Mouse (Mus musculus): ENCODE results near the gene Fli1. TPM values are rescaled to one million over a fixed set of nuclear protein-coding genes. Genes with fewer than 3 reads are reported as not detected.

Fli1 gene
- polyA plus RNA-seq, 1 experiment from 2014 or later: 31.0 TPM

GRCm38 (mm10) chr9:32409060-32409961 lies 133.3 kb downstream of the Fli1 start:
- WGBS: 2% methylated on average over 47 of the region's 47 CpGs
- peak overlapping the region; percentile 95 for H3K4me2 ChIP-seq
- peak overlapping the region; percentile 51 for H3K4me3 ChIP-seq (replicated peaks)
- peak overlapping the region; percentile 53 for H3K9ac ChIP-seq
- peak overlapping the region; percentile 87 for H3K27ac ChIP-seq
- H3K4me1 ChIP-seq: peaks cover 27% of the 10 kb centered on the region
- H3K27me3 ChIP-seq: peaks cover 3% of the 10 kb centered on the region; the same call in 1 of the 2 replicates
- H3K9me3 ChIP-seq (replicated peaks): no peaks in the 10 kb centered on the region
- peak; percentile 82 for ATAC-seq (replicated peaks; ENCODE audit: low FRiP score)
- H3K36me3 ChIP-seq: no peaks in the 10 kb centered on the region

GRCm38 (mm10) chr9:32408730-32409059 lies 134.0 kb downstream of the Fli1 start:
- Histone ChIP-seq H3K27ac (peak overlapping the region; percentile 87), H3K27me3 (peaks cover 3% of the 10 kb centered on the region; the same call in 1 of the 2 replicates), H3K4me1 (peaks cover 27% of the 10 kb centered on the region), H3K36me3 (no peaks in the 10 kb centered on the region), H3K9me3 (replicated peaks) (no peaks in the 10 kb centered on the region), H3K4me2 (peak overlapping the region; percentile 95), H3K9ac (peak overlapping the region; percentile 53), H3K4me3 (replicated peaks) (peak overlapping the region; percentile 51)
- WGBS: 9% methylated on average over 8 of the region's 8 CpGs
- ATAC-seq (replicated peaks; ENCODE audit: low FRiP score): peak; percentile 30

- H3K9ac ChIP-seq: no peak overlapping the region
- no peak overlapping the region for H3K4me3 ChIP-seq (replicated peaks)
- 33% methylated on average over 11 of the region's 11 CpGs for WGBS
- H3K4me1 ChIP-seq: peaks cover 37% of the 10 kb centered on the region
- H3K4me2 ChIP-seq: no peak overlapping the region
- no peak overlapping the region for H3K27ac ChIP-seq
- ATAC-seq (replicated peaks; ENCODE audit: low FRiP score): peak; percentile 52; the same call in 1 of the 2 replicates
- peaks cover 3% of the 10 kb centered on the region; the same call in 1 of the 2 replicates for H3K27me3 ChIP-seq
- no peaks in the 10 kb centered on the region for H3K9me3 ChIP-seq (replicated peaks)
- H3K36me3 ChIP-seq: no peaks in the 10 kb centered on the region
Measured at GRCm38 (mm10) chr9:32405191-32405925, 137.3 kb downstream of the Fli1 start.

GRCm38 (mm10) chr9:32400662-32401161 lies 141.9 kb downstream of the Fli1 start:
- Histone ChIP-seq H3K9me3 (replicated peaks) (no peaks in the 10 kb centered on the region), H3K9ac (no peak overlapping the region), H3K36me3 (no peaks in the 10 kb centered on the region), H3K4me1 (peaks cover 23% of the 10 kb centered on the region), H3K4me2 (no peak overlapping the region), H3K27me3 (no peaks in the 10 kb centered on the region), H3K27ac (peak overlapping the region; percentile 84), H3K4me3 (replicated peaks) (no peak overlapping the region)
- ATAC-seq (replicated peaks; ENCODE audit: low FRiP score): peak; percentile 73
- 40% methylated on average over 5 of the region's 5 CpGs for WGBS

GRCm38 (mm10) chr9:32400212-32400611 lies 142.4 kb downstream of the Fli1 start:
- Histone ChIP-seq H3K36me3 (no peaks in the 10 kb centered on the region), H3K4me3 (replicated peaks) (no peak overlapping the region), H3K27me3 (no peaks in the 10 kb centered on the region), H3K4me1 (peaks cover 19% of the 10 kb centered on the region), H3K4me2 (no peak overlapping the region), H3K9me3 (replicated peaks) (no peaks in the 10 kb centered on the region), H3K27ac (peak overlapping the region; percentile 84), H3K9ac (no peak overlapping the region)
- no peak for ATAC-seq (replicated peaks; ENCODE audit: low FRiP score)
- WGBS: 33% methylated on average over 2 of the region's 2 CpGs

- Histone ChIP-seq H3K27me3 (no peaks in the 10 kb centered on the region), H3K4me1 (peaks cover 4% of the 10 kb centered on the region; the same call in 1 of the 2 replicates), H3K27ac (no peak overlapping the region), H3K9ac (no peak overlapping the region), H3K9me3 (replicated peaks) (no peaks in the 10 kb centered on the region), H3K36me3 (no peaks in the 10 kb centered on the region), H3K4me3 (replicated peaks) (no peak overlapping the region), H3K4me2 (no peak overlapping the region)
- WGBS: 91% methylated on average over 4 of the region's 4 CpGs
- no peak for ATAC-seq (replicated peaks; ENCODE audit: low FRiP score)
Measured at GRCm38 (mm10) chr9:32394761-32395161, 147.9 kb downstream of the Fli1 start.

- Histone ChIP-seq H3K9ac (no peak overlapping the region), H3K27ac (no peak overlapping the region), H3K9me3 (replicated peaks) (no peaks in the 10 kb centered on the region), H3K27me3 (no peaks in the 10 kb centered on the region), H3K4me2 (no peak overlapping the region), H3K36me3 (no peaks in the 10 kb centered on the region), H3K4me3 (replicated peaks) (no peak overlapping the region), H3K4me1 (peaks cover 4% of the 10 kb centered on the region; the same call in 1 of the 2 replicates)
- ATAC-seq (replicated peaks; ENCODE audit: low FRiP score): no peak
- 84% methylated on average over 6 of the region's 6 CpGs for WGBS
Measured at GRCm38 (mm10) chr9:32392716-32393115, 149.9 kb downstream of the Fli1 start.

GRCm38 (mm10) chr9:32391701-32392100 lies 151.0 kb downstream of the Fli1 start:
- Histone ChIP-seq H3K9ac (no peak overlapping the region), H3K36me3 (no peaks in the 10 kb centered on the region), H3K27ac (no peak overlapping the region), H3K4me1 (peaks cover 4% of the 10 kb centered on the region; the same call in 1 of the 2 replicates), H3K27me3 (no peaks in the 10 kb centered on the region), H3K9me3 (replicated peaks) (no peaks in the 10 kb centered on the region), H3K4me3 (replicated peaks) (no peak overlapping the region), H3K4me2 (no peak overlapping the region)
- ATAC-seq (replicated peaks; ENCODE audit: low FRiP score): no peak
- WGBS: 80% methylated on average over 9 of the region's 9 CpGs

- Histone ChIP-seq H3K4me2 (no peak overlapping the region), H3K36me3 (no peaks in the 10 kb centered on the region), H3K4me3 (replicated peaks) (no peak overlapping the region), H3K27me3 (no peaks in the 10 kb centered on the region), H3K9me3 (replicated peaks) (no peaks in the 10 kb centered on the region), H3K4me1 (peaks cover 4% of the 10 kb centered on the region; the same call in 1 of the 2 replicates), H3K9ac (no peak overlapping the region), H3K27ac (no peak overlapping the region)
- no peak for ATAC-seq (replicated peaks; ENCODE audit: low FRiP score)
- WGBS: 91% methylated on average over 5 of the region's 5 CpGs
Measured at GRCm38 (mm10) chr9:32391092-32391491, 151.6 kb downstream of the Fli1 start.

- no peak overlapping the region for H3K4me2 ChIP-seq
- H3K9me3 ChIP-seq (replicated peaks): no peaks in the 10 kb centered on the region
- H3K27me3 ChIP-seq: no peaks in the 10 kb centered on the region
- no peak overlapping the region for H3K4me3 ChIP-seq (replicated peaks)
- 93% methylated on average over 1 of the region's 1 CpGs for WGBS
- no peaks in the 10 kb centered on the region for H3K36me3 ChIP-seq
- peaks cover 11% of the 10 kb centered on the region for H3K4me1 ChIP-seq
- H3K9ac ChIP-seq: no peak overlapping the region
- ATAC-seq (replicated peaks; ENCODE audit: low FRiP score): no peak
- no peak overlapping the region for H3K27ac ChIP-seq
Measured at GRCm38 (mm10) chr9:32388120-32388519, 154.5 kb downstream of the Fli1 start.

GRCm38 (mm10) chr9:32384906-32385305 lies 157.8 kb downstream of the Fli1 start:
- Histone ChIP-seq H3K4me3 (replicated peaks) (no peak overlapping the region), H3K36me3 (no peaks in the 10 kb centered on the region), H3K9me3 (replicated peaks) (no peaks in the 10 kb centered on the region), H3K4me2 (no peak overlapping the region), H3K27me3 (no peaks in the 10 kb centered on the region), H3K4me1 (peaks cover 7% of the 10 kb centered on the region), H3K27ac (no peak overlapping the region), H3K9ac (no peak overlapping the region)
- 77% methylated on average over 4 of the region's 4 CpGs for WGBS
- peak; percentile 75 for ATAC-seq (replicated peaks; ENCODE audit: low FRiP score)

All from kidney, embryonic 15.5 days (tissue).